Mouse (Mus musculus) lung, embryonic 16.5 days (tissue): ENCODE measurements around the gene Panx1. TPM values are rescaled to one million over a fixed set of nuclear protein-coding genes. Genes with fewer than 3 reads are reported as not detected.

Experiments
- ATAC-seq: fragments of 200-750 bp; cut with Nextera tagmentation; 2 replicates; pipeline ENCODE4 v1.8.0; 2017; ENCODE audit warnings: low read depth, mild to moderate bottlenecking, moderate library complexity
- H3K27ac ChIP-seq: fragments of 300-500 bp; sonication (generic); 2 replicates; pipeline ENCODE4 v1.5.1; 2014; ENCODE audit warnings: mild to moderate bottlenecking, control low read depth, low read length
- H3K27me3 ChIP-seq: fragments of 300-500 bp; sonication (generic); 2 replicates; pipeline ENCODE4 v1.6.1; 2014; ENCODE audit warnings: low read depth, low read length, mixed read lengths; ENCODE audit not compliant: control insufficient read depth, insufficient read depth
- H3K36me3 ChIP-seq: fragments of 300-500 bp; sonication (generic); 2 replicates; pipeline ENCODE4 v1.6.1; 2014; ENCODE audit warnings: low read length; ENCODE audit not compliant: control insufficient read depth, insufficient read depth
- H3K4me1 ChIP-seq: fragments of 300-500 bp; sonication (generic); replicated peaks from 2 replicates; pipeline ENCODE4 v1.6.1; 2014; ENCODE audit warnings: low read length, mixed read lengths; ENCODE audit not compliant: control insufficient read depth, insufficient read depth
- H3K4me2 ChIP-seq: fragments of 300-500 bp; sonication (generic); 2 replicates; pipeline ENCODE4 v1.6.1; 2014; ENCODE audit warnings: low read depth, low read length, control low read depth
- H3K4me3 ChIP-seq: fragments of 300-500 bp; sonication (generic); 2 replicates; pipeline ENCODE4 v1.5.1; 2014; ENCODE audit warnings: mild to moderate bottlenecking, low read length, control low read depth
- H3K9ac ChIP-seq: fragments of 300-500 bp; sonication (generic); 2 replicates; pipeline ENCODE4 v1.6.1; 2014; ENCODE audit warnings: low read length, control low read depth
- H3K9me3 ChIP-seq: fragments of 300-500 bp; sonication (generic); 2 replicates; pipeline ENCODE4 v1.6.1; 2016; ENCODE audit warnings: low read length; ENCODE audit not compliant: control insufficient read depth
- WGBS: fragments of 180-500 bp; shearing (Covaris S2); extraction: QIAGEN DNeasy Blood & Tissue Kit; methylation state at CpG from one replicate; pipeline ENCODE4 v1.1.7; 2014; 5-methylcytosine and 5-hydroxymethylcytosine counted together
- polyA plus RNA-seq: library from polyadenylated mRNA; unstranded; fragments of >200 nt; fragmentation: Nextera tagmentation; extraction: Ambion mirVana; gene quantifications from 2 replicates; pipeline ENCODE4 v1.2.1, GENCODE M21; 2015

The Panx1 gene
- polyA plus RNA-seq, 1 experiment from 2014 or later: 27.3 TPM

DNA sequence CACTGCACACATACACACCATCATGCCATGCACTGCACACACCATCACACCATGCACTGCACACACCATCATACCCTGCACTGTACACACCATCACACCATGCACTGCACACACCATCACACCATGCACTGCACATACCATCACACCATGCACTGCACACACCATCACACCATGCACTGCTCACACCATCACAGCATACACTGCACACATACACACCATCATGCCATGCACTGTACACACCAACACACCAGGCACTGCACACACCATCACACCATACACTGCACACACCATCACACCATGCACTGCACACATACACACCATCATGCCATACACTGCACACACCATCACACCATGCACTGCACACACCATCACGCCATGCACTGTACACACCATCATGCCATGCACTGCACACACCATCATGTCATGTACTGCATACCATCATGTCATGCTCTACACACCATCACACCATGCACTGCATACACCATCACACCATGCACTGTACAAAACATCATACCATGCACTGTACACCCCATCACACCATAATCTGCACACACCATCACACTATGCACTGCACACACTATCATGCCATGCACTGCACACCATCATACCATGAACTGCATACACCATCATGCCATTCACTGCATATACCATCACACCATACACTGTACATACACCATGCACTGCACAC, 56.5 kb downstream of the Panx1 start:
- no peaks in the 10 kb centered on the region for H3K9me3 ChIP-seq
- H3K4me2 ChIP-seq: no peak overlapping the region
- H3K27me3 ChIP-seq: no peaks in the 10 kb centered on the region
- no peak for ATAC-seq
- no peaks in the 10 kb centered on the region for H3K36me3 ChIP-seq
- H3K27ac ChIP-seq: no peak overlapping the region
- H3K4me3 ChIP-seq: no peak overlapping the region
- H3K9ac ChIP-seq: no peak overlapping the region
- 97% methylated on average over 1 of the region's 1 CpGs for WGBS
- no peaks in the 10 kb centered on the region for H3K4me1 ChIP-seq

DNA sequence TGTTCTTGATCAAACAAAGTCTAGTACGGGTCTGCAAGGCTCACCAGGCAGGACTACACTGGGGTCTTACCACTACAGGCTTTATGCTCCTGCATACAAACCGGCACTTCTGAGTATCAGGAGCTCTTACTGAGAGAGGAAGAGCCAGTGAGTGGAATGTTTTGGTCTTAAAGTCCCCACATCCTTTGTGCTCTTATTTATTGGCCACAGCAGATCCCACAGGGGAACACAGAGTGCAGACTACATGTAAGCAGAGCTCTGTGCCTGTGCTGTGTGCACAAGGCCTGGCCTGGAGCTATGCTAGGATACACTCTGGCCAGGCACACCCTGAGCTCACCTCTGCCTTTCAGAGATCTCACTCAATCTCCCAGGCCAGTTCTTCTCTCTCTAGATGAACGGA, 62.1 kb downstream of the Panx1 start:
- ATAC-seq: no peak
- H3K27ac ChIP-seq: no peak overlapping the region
- no peaks in the 10 kb centered on the region for H3K4me1 ChIP-seq
- no peak overlapping the region for H3K4me3 ChIP-seq
- no peak overlapping the region for H3K9ac ChIP-seq
- 66% methylated on average over 3 of the region's 3 CpGs for WGBS
- H3K9me3 ChIP-seq: no peaks in the 10 kb centered on the region
- H3K4me2 ChIP-seq: no peak overlapping the region
- H3K27me3 ChIP-seq: no peaks in the 10 kb centered on the region
- no peaks in the 10 kb centered on the region for H3K36me3 ChIP-seq

DNA sequence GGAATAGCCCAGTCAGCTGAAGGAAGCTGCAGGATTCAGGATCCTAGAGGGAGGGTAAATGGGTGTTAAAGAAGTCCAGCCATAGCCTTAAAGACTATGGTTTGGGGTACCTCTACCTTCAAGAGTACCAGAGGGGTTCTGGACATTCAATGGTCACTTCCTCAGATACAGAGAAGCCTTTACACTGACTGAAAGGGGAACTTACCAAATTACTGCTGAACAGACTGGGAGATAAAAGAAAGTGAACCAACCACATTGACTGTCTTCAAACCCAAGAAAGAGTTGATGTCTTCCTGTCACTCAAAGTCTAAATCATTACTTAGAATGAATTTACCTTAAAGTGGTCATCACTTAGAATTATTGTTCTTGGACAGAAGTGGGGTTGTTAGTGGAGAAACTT, 62.6 kb downstream of the Panx1 start:
- no peaks in the 10 kb centered on the region for H3K4me1 ChIP-seq
- no peak for ATAC-seq

DNA sequence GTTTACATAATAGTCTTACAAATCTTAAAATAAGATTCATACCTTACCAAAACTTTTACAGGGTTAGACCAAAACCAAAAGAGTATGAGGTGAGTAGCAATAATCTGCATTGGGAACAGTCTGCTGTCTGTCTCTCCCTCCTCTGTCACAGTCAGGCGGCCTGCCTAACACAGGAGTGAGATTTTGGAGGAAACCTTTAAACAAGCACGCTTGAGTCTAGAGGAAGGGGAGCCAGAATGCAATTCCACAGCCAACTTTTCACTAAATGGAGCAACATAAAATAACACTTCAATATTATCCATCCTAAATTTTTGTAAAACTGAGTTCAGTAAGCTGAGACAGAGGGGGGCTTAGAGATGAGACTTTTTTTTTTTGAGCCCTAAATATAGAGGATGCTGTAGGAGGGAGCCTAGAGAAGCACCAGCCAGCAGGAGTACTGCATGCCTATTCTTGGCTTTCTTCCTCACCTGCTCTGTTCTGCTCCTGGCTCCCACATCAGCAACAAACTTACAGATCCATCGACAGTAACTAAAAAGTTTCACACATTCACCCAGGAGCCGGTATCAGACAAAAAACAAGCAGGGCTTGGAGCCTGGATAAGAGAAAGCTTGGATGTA, 63.6 kb downstream of the Panx1 start:
- H3K9ac ChIP-seq: no peak overlapping the region
- no peak overlapping the region for H3K27ac ChIP-seq
- WGBS: 65% methylated on average over 4 of the region's 4 CpGs
- no peaks in the 10 kb centered on the region for H3K9me3 ChIP-seq
- ATAC-seq: no peak
- H3K36me3 ChIP-seq: no peaks in the 10 kb centered on the region
- no peaks in the 10 kb centered on the region for H3K4me1 ChIP-seq
- no peak overlapping the region for H3K4me3 ChIP-seq
- H3K27me3 ChIP-seq: no peaks in the 10 kb centered on the region
- H3K4me2 ChIP-seq: no peak overlapping the region

More for the DNA sequence above, 62.6 kb downstream of the Panx1 start:
- Histone ChIP-seq H3K27ac (no peak overlapping the region), H3K4me3 (no peak overlapping the region), H3K4me2 (no peak overlapping the region), H3K9me3 (no peaks in the 10 kb centered on the region), H3K9ac (no peak overlapping the region), H3K36me3 (no peaks in the 10 kb centered on the region), H3K27me3 (no peaks in the 10 kb centered on the region)

DNA sequence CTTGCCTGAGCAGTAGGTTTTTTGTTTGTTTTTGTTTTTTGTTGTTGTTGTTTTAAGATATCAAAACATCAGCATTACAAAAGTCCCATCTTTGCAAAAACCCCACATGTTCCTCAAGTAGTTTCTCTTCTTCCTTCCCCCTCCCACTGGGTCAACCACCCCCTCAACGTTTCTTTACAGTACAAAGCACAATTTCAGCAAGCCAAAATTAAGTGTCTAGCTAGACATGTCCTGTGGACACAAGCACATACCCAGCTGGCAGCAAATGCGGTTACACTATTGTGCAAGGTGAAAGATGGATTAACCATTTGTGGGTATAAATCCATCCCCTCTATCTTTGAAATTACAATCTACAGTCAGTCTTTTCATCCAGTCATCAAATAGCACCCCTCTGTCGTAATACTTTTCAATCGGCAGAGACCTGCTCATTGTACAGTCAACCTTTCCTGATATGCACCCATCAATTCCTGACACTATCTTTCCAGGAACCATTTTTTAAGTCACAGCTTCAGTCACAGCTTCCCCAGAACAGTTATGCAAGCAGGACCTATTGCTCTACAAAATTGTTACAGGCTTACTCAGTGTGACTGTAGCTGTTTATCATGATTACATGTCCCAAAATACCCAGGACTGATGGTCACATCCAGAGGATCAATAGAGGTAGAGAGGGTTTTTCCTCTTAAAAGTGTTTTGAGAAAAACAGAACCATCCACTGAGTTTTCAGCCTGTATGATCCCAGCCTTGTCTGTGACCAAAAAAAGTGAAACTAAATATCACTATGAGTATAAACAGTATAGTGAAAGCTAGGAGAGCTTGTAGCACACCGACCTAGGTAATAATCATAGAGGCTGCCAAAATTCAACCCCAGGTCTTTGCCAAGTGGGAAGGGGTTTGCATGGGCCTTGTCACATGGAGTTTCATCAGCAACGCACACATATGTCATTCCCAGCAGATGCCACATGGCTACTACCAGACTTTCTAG, 70.7 kb downstream of the Panx1 start:
- WGBS: 66% methylated on average over 6 of the region's 6 CpGs
- no peak for ATAC-seq
- H3K27ac ChIP-seq: no peak overlapping the region
- H3K9ac ChIP-seq: no peak overlapping the region
- H3K4me1 ChIP-seq: no peaks in the 10 kb centered on the region
- H3K36me3 ChIP-seq: no peaks in the 10 kb centered on the region
- no peaks in the 10 kb centered on the region for H3K9me3 ChIP-seq
- H3K4me2 ChIP-seq: no peak overlapping the region
- no peaks in the 10 kb centered on the region for H3K27me3 ChIP-seq
- H3K4me3 ChIP-seq: no peak overlapping the region

DNA sequence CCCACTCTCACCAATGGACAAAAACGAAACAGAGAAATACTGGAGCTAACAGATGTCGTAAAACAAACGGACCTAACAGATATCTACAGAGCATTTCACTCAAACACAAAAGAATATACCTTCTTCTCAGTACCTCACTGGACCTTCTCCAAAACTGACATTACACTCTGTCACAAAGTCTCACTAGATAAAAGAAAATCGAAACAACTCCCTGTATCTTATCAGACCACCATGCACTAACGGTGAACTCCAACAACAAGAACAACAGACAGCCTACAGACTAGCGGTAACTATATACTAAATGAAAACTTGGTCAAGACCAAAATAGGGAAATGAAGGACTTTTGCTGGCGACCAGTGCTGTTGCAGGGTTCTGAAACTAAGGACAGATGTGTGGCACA, 71.5 kb downstream of the Panx1 start:
- WGBS: 75% methylated on average over 7 of the region's 7 CpGs
- ATAC-seq: no peak

DNA sequence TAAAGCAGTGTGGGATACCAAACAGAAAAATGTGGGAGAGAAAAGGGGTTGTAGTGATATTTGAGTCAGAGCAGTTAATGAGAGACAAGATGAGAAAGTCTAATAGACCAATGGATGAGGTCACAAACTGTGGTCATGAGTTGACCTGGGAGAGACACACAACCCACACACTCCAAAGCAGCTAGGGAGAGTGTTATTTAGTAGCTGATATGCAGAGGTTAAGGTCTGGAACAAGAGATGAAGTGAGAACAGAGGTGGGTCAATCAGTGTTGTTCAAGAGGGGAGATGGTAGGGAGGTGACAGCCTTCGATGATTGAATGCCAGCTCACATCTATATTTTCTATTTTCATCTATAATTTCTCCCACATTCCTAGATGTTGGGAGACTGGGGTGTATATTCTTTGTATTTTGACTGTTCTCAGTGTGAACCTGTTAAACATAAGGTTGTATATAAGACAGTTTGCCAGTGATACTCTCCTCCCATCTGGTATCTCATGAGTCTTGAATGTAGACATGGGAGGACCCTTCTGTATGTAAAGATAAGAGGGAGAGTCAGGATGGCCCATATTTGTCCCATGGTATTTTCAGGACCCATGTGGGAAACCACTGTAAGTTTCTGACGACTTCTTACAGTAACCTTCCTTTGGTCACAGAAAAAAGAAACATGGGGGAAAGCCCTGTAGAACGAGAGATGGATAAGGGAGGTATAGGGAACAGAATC, 74.3 kb downstream of the Panx1 start:
- Histone ChIP-seq H3K27ac (no peak overlapping the region), H3K4me1 (no peaks in the 10 kb centered on the region), H3K4me3 (no peak overlapping the region), H3K36me3 (no peaks in the 10 kb centered on the region), H3K9me3 (no peaks in the 10 kb centered on the region), H3K4me2 (no peak overlapping the region), H3K27me3 (no peaks in the 10 kb centered on the region), H3K9ac (no peak overlapping the region)
- 82% methylated on average over 3 of the region's 3 CpGs for WGBS
- ATAC-seq: no peak

More for the DNA sequence above, 71.5 kb downstream of the Panx1 start:
- Histone ChIP-seq H3K27ac (no peak overlapping the region), H3K9me3 (no peaks in the 10 kb centered on the region), H3K4me2 (no peak overlapping the region), H3K36me3 (no peaks in the 10 kb centered on the region), H3K27me3 (no peaks in the 10 kb centered on the region), H3K9ac (no peak overlapping the region), H3K4me3 (no peak overlapping the region), H3K4me1 (no peaks in the 10 kb centered on the region)

DNA sequence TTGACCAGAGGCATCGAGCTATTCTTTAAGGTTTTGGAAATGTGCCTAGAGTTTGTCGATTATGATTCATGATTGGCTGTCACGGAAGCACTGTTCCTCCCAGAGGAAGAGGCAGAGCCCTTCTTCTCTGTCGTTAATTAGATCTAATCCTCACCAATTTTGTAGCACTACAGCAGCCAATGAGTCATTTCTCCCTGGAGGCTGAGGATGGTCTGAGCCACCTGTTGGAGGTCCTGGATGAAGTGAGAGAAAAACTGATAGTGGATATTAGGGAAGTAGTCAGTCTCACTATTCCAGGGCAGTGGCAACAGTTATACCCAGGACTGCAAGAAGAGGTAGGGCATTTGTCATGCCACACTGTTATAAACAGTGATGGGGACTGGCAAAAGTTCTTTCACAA, 75.1 kb downstream of the Panx1 start:
- H3K4me3 ChIP-seq: no peak overlapping the region
- H3K4me2 ChIP-seq: no peak overlapping the region
- no peaks in the 10 kb centered on the region for H3K27me3 ChIP-seq
- no peaks in the 10 kb centered on the region for H3K36me3 ChIP-seq
- no peaks in the 10 kb centered on the region for H3K9me3 ChIP-seq
- no peak overlapping the region for H3K9ac ChIP-seq
- 59% methylated on average over 4 of the region's 4 CpGs for WGBS
- H3K4me1 ChIP-seq: no peaks in the 10 kb centered on the region
- no peak overlapping the region for H3K27ac ChIP-seq
- no peak for ATAC-seq

DNA sequence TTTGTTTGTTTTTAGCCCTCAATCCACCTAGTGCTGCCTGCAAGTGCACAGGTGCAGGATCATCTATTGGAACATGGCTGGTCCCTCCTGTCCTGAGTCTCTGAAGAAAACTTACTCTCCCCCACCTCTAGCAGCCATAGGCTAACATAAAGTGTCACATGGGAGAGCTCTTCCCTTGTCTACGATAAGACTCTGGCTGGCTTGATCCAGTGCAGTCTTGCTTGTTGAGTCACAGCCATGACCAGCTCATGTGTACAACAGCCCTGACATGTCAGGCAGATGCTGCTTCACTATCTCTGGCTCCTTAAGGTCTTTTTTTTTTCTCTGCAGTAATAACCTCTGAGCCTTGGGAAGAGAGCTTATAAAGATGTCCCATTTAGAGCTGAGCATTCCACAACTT, 77.7 kb downstream of the Panx1 start:
- 81% methylated on average over 1 of the region's 1 CpGs for WGBS
- H3K9me3 ChIP-seq: no peaks in the 10 kb centered on the region

More for the DNA sequence above, 77.7 kb downstream of the Panx1 start:
- H3K36me3 ChIP-seq: no peaks in the 10 kb centered on the region
- H3K4me3 ChIP-seq: no peak overlapping the region
- H3K27me3 ChIP-seq: no peaks in the 10 kb centered on the region
- no peak overlapping the region for H3K9ac ChIP-seq
- H3K27ac ChIP-seq: no peak overlapping the region
- no peak overlapping the region for H3K4me2 ChIP-seq
- H3K4me1 ChIP-seq: no peaks in the 10 kb centered on the region
- no peak for ATAC-seq
